Mouse (Mus musculus) hindbrain, embryonic 11.5 days (tissue): ENCODE results near the gene B020011L13Rik. TPM values are rescaled to one million over a fixed set of nuclear protein-coding genes. Genes with fewer than 3 reads are reported as not detected.
"Not testable (repeated sequence)": the region's sequence is repeated elsewhere in the genome, so short reads cannot be mapped to it uniquely, and the experiment has no call there.

Source experiments
- ATAC-seq: fragments of 200-750 bp; cut with Nextera tagmentation; 2 replicates; pipeline ENCODE4 v1.8.0; 2017; ENCODE audit warnings: mild to moderate bottlenecking, moderate TSS enrichment, moderate library complexity; ENCODE audit not compliant: low FRiP score
- DNase-seq: peaks from one replicate; pipeline ENCODE4 v3.0.0-alpha.2; 2015; ENCODE audit warnings: low spot score
- H3K27ac ChIP-seq: fragments of 300-500 bp; sonication (generic); 2 replicates; pipeline ENCODE4 v1.5.1; 2014; ENCODE audit warnings: mild to moderate bottlenecking, low read depth, low read length
- H3K27me3 ChIP-seq: fragments of 300-500 bp; sonication (generic); 2 replicates; pipeline ENCODE4 v1.6.1; 2014; ENCODE audit warnings: mild to moderate bottlenecking, low read length, moderate library complexity, mixed read lengths; ENCODE audit not compliant: control insufficient read depth, insufficient read depth
- H3K36me3 ChIP-seq: fragments of 300-500 bp; sonication (generic); 2 replicates; pipeline ENCODE4 v1.6.1; 2014; ENCODE audit warnings: mild to moderate bottlenecking, low read length, moderate library complexity, mixed read lengths; ENCODE audit not compliant: control insufficient read depth, insufficient read depth
- H3K4me1 ChIP-seq: fragments of 300-500 bp; sonication (generic); replicated peaks from 2 replicates; pipeline ENCODE4 v1.6.1; 2014; ENCODE audit warnings: low read length, mixed read lengths; ENCODE audit not compliant: control insufficient read depth, insufficient read depth
- H3K4me2 ChIP-seq: fragments of 300-500 bp; sonication (generic); replicated peaks from 2 replicates; pipeline ENCODE4 v1.6.1; 2014; ENCODE audit warnings: mild to moderate bottlenecking, low read depth, low read length
- H3K4me3 ChIP-seq: fragments of 300-500 bp; sonication (generic); 2 replicates; pipeline ENCODE4 v1.5.1; 2014; ENCODE audit warnings: low read depth, low read length
- H3K9ac ChIP-seq: fragments of 300-500 bp; sonication (generic); 2 replicates; pipeline ENCODE4 v1.6.1; 2014; ENCODE audit warnings: low read depth, low read length
- H3K9me3 ChIP-seq: fragments of 300-500 bp; sonication (generic); 2 replicates; pipeline ENCODE4 v1.6.1; 2016; ENCODE audit warnings: low read length; ENCODE audit not compliant: control insufficient read depth
- WGBS: fragments of 180-500 bp; shearing (Covaris S2); extraction: QIAGEN DNeasy Blood & Tissue Kit; methylation state at CpG from one replicate; pipeline ENCODE4 v1.1.7; 2014; 5-methylcytosine and 5-hydroxymethylcytosine counted together
- polyA plus RNA-seq: library from polyadenylated mRNA; unstranded; fragments of >200 nt; fragmentation: Nextera tagmentation; extraction: Ambion mirVana; gene quantifications from 2 replicates; pipeline ENCODE4 v1.2.1, GENCODE M21; 2014

Gene B020011L13Rik
- polyA plus RNA-seq = not detected in 2 replicates

DNA sequence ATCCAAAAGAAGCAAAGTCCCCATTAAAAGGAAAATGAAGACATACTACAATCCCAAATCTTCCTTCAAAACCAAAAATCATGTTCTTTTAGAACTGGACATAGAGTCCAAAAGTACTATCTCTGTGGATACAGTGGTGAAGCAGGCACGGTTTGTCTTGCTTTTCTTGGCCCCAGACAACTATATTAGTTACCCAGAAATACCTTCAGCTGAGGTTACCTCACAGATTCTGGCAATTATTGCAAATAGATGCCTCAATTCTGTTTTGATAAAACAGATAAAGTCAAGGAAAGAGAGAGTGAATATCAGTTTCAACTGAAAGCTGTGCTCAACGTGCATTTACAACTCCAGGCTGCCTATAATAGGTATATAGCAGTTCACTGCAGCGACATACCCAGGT lies at the start of gene B020011L13Rik:
Gene B020011L13Rik, plus strand, starts transcription at position 301 of the 400 bp plus-strand sequence.
- not testable (repeated sequence) for H3K4me1 ChIP-seq, H3K9me3 ChIP-seq, H3K9ac ChIP-seq, DNase-seq, H3K4me3 ChIP-seq, ATAC-seq, H3K27me3 ChIP-seq, H3K27ac ChIP-seq, H3K36me3 ChIP-seq, H3K4me2 ChIP-seq
- 63% methylated on average over 3 of the region's 3 CpGs for WGBS

DNA sequence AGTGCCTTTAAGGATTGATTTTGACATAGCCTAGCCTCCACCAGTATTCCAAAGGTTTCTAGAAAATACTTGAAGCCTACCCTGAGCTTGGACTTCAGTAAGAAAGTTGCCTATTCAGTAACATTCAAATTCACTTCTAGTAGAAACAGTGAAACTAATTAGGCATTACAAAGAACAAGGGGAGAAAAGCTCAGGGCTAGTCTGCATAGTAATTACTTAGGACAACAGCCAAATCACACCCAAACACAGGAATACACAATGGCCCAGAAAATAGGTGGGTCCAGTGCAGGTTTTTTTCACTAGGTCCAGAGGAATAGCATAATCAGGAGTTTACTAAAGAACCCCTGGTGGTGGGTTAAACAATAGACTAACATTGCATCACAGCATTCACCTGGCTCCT lies 35.3 kb downstream of the B020011L13Rik start:
- H3K27ac ChIP-seq, H3K27me3 ChIP-seq, H3K36me3 ChIP-seq, H3K4me1 ChIP-seq, H3K4me3 ChIP-seq, DNase-seq, H3K9me3 ChIP-seq, ATAC-seq, H3K4me2 ChIP-seq, H3K9ac ChIP-seq: not testable (repeated sequence)

DNA sequence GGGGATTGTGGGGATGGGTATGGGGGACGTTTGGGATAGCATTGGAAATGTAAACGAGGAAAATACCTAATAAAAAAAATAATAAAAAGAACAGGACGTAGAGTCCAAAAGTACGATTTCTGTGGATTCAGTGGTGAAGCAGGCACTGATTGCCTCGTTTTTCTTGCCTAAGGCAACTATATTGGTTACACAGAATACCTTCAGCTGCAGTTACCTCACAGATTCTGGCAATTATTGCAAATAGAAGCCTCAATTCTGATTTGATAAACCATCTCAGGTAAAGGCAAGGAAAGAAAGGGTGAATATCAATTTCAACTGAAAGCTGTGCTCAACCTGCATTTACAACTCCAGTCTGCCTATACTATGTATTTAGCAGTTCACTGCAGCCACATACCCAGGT lies 48.8 kb downstream of the B020011L13Rik start, which contains the start of gene Gm28360:
Gene Gm28360, plus strand, starts transcription at position 301 of the 400 bp plus-strand sequence.
- not testable (repeated sequence) for H3K9me3 ChIP-seq, H3K27ac ChIP-seq, H3K4me1 ChIP-seq, H3K4me3 ChIP-seq, H3K27me3 ChIP-seq, DNase-seq, H3K4me2 ChIP-seq, H3K36me3 ChIP-seq, H3K9ac ChIP-seq, ATAC-seq
- 60% methylated on average over 5 of the region's 5 CpGs for WGBS

DNA sequence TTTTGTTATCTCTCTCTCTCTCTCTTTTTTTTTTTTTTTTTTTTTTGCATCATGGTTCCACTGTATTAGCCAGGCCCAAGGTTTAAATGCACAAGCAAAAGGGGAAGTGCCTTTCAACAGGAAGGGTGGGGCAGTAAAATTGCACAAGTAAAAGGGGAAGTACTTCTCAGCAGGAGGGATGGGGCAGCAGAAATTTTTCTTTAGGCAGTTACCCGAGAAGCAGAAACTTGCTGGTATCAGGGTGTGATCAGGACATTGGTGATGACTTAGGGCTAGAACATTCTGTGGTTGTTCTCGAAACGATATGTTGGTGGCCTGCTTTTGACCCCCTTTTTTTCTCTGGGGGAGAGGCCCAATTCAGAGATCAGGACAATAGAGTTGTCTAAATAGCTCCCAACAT lies 70.8 kb downstream of the B020011L13Rik start:
- not testable (repeated sequence) for DNase-seq, H3K9ac ChIP-seq, H3K4me1 ChIP-seq, ATAC-seq, H3K9me3 ChIP-seq, H3K27ac ChIP-seq, H3K36me3 ChIP-seq, H3K27me3 ChIP-seq, H3K4me3 ChIP-seq, H3K4me2 ChIP-seq
- whole genome bisulfite sequencing = 83% methylated on average over 3 of the region's 3 CpGs

Other genes starting within 250 kb of the B020011L13Rik start
- not detected in 2 replicates for gene Gm28363, start 84.0 kb upstream of the B020011L13Rik start, polyA plus RNA-seq
- gene Gm28360, start 48.9 kb downstream of the B020011L13Rik start, polyA plus RNA-seq = not detected in 2 replicates
- gene Gm28168, start 146.9 kb downstream of the B020011L13Rik start, polyA plus RNA-seq = not detected in 2 replicates
- gene Gm7145, start 184.8 kb downstream of the B020011L13Rik start, polyA plus RNA-seq = not detected in 2 replicates